Mouse (Mus musculus) lung, adult 10 weeks (tissue): ENCODE measurements around the gene Gm8126. TPM values are rescaled to one million over a fixed set of nuclear protein-coding genes. Genes with fewer than 3 reads are reported as not detected.

Experiments
- polyA plus RNA-seq: library from polyadenylated mRNA; stranded (reverse); fragments of 350-450 nt; fragmentation: Illumina TruSeq; extraction: RNeasy Lipid Tissue Mini Kit (QIAGEN cat#74804); gene quantifications from one replicate; pipeline ENCODE4 v1.2.3, GENCODE M21; 2014; ENCODE audit warnings: low read depth, low replicate concordance; ENCODE audit not compliant: insufficient read depth

Gene Gm8126
- polyA plus RNA-seq = not detected

DNA sequence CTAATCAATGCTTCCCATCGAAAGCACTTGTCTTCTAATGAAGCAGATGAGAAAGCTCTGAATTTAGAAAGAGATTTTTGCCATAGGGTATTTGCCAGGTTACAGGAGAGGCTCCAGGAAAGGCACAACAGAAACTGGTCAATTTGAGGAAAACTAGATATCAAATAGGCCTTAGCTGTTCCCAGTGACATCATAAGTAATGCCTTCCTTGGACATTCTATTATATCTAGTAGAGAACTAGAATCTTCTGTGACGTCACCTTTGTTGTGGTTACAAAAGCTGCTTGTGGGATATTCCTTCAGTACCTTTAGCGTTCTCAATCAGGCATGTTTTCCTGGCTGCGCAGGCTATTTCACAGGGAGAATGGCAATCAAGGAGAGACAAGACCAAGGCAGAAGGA is at the start of gene Gm8126:
Gene Gm8126, plus strand, starts transcription at position 301 of the 400 bp plus-strand sequence.

DNA sequence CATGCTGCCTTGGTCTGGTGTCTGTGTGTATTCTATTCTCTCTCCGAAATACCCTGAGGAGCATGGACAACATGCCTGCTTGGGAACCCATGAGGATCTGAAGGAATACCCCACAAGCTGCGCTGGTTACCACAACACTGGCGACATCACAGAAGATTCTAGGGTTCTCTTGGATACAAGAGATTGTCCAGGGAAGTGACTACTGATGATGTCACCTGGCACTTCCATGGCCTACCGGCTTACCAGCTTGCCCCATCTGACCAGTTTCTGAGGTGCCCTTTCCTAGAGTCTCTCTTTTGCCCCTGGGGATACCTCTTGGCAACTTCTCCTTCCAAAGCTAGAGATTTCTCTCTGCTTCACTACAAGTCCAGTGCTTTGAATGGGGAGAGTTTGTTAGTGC is 23.2 kb upstream of the Gm8126 start, which contains the start of gene Gm8122:
Gene Gm8122, minus strand, starts transcription at position 101 of the 400 bp plus-strand sequence.

DNA sequence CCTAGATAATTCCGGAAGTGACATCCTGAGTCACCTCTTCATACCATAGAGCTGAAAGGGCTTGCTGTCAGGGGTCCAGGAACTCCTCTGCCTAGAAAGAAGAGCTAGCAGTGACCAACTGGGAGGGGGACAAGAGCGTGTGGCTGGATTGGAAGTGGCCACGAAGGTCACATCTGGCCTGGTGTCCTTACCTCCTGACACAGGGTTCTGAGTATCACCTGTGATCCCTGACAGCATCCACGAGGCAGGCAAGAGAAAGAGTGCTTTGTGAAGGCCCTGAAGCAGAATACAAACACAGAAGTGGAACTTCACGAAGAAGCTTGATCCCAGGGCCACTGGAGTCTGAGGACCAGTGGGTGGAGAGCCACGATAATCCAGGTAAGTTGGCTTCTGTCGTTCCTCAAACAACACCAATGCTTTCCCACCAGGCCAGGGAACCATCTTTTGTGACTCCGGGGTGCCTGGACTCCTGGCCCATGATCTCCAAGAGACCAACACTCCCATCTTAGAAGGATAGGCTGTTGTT is 16.6 kb downstream of the Gm8126 start, which contains the start of gene Gm9732:
Gene Gm9732, plus strand, starts transcription at position 51 of the 526 bp plus-strand sequence.

DNA sequence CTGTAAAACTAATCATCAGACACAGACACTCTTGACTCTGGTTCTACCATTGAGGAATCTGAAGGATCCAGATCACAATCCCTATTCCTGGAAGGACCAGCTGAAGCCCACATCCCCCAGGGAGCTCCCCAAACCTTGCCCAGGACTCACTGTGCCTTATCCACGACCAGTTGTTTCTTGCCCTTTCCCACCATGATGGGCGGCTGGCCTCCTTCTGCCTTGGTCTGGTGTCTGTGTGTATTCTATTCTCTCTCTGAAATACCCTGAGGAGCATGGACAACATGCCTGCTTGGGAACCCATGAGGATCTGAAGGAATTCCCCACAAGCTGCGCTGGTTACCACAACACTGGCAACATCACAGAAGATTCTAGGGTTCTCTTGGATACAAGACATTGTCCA is 35.1 kb downstream of the Gm8126 start, which contains the start of gene Gm8127:
Gene Gm8127, minus strand, starts transcription at position 330 of the 400 bp plus-strand sequence.

Other genes with a start within 250 kb of the Gm8126 start
- not detected for gene Gm10376, start 243.0 kb upstream of the Gm8126 start, polyA plus RNA-seq
- not detected for gene Gm8094, start 182.0 kb upstream of the Gm8126 start, polyA plus RNA-seq
- not detected for gene Gm8104, start 158.0 kb upstream of the Gm8126 start, polyA plus RNA-seq
- not detected for gene Gm7233, start 78.8 kb upstream of the Gm8126 start, polyA plus RNA-seq
- not detected for gene Gm8122, start 23.3 kb upstream of the Gm8126 start, polyA plus RNA-seq
- not detected for gene Gm9732, start 16.4 kb downstream of the Gm8126 start, polyA plus RNA-seq
- not detected for gene Gm8127, start 35.2 kb downstream of the Gm8126 start, polyA plus RNA-seq
- not detected for gene 1700001F09Rik, start 89.2 kb downstream of the Gm8126 start, polyA plus RNA-seq
- gene Gm8138, start 157.7 kb downstream of the Gm8126 start, polyA plus RNA-seq = not detected